22 mouse cellular contexts compared by ENCODE assay signal in the genomic region with DNA sequence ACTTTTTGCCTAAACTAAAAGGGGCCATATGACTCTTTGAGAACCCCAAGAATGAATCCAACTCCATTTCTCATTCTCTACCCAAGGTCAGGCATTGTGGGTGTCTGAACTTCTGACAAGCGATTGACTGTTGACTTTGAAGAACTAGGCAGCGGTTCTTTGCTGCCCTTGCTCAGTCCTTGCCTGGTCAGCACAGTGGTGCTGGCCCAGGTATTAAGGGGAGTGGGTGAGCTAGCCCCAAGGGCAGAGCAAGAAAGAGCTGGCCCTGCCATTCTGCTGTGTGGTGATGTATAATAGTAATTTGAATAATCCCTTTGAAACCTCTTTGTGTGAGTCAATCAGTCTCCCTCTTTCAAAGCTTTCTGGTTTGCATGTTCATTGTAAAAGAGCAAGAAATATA.
"Had no signal": no experiment of that assay in that cellular context is flagged by ENCODE, and none has a peak within 500 bp of the region (broad histone marks: within the 10 kb centered on the region; RNA-seq: fewer than 3 reads in every experiment).

No protein-coding gene starts in this region.

- H3K9ac ChIP-seq: limb, embryonic 13.5 days; liver, embryonic 12.5 days; liver, embryonic 15.5 days; lung, embryonic 15.5 days; midbrain, embryonic 13.5 days; neural tube, embryonic 12.5 days; neural tube, embryonic 15.5 days had no signal

- H3K4me1 ChIP-seq: limb, embryonic 10.5 days; limb, embryonic 13.5 days; liver, embryonic 15.5 days; lung, embryonic 15.5 days had no signal

- H3K4me3 ChIP-seq: layer of hippocampus, adult 2 months; limb, embryonic 10.5 days; limb, embryonic 13.5 days; liver, embryonic 12.5 days; liver, embryonic 15.5 days; lung, embryonic 15.5 days; midbrain, embryonic 13.5 days; neural tube, embryonic 12.5 days; neural tube, embryonic 15.5 days had no signal

- H3K27ac ChIP-seq: layer of hippocampus, adult 2 months; limb, embryonic 10.5 days; limb, embryonic 13.5 days; liver, embryonic 12.5 days; liver, embryonic 15.5 days; lung, embryonic 15.5 days; midbrain, embryonic 13.5 days; neural tube, embryonic 12.5 days; neural tube, embryonic 15.5 days; stomach, postnatal 0 days had no signal

- DNase-seq: kidney, adult 18-20 months; kidney, adult 9 months; kidney, postnatal 25 days; layer of hippocampus, adult 9-11 months; liver; lung, adult 18-20 months; lung, postnatal 10 days; lung, postnatal 4 days; right cerebral cortex, adult 18-20 months; right cerebral cortex, postnatal 14 days; right cerebral cortex, postnatal 4 days; thymus, adult 2 months had no signal

- H3K4me2 ChIP-seq: limb, embryonic 13.5 days; liver, embryonic 12.5 days; liver, embryonic 15.5 days; lung, embryonic 15.5 days; midbrain, embryonic 13.5 days; neural tube, embryonic 12.5 days; neural tube, embryonic 15.5 days had no signal

- H3K36me3 ChIP-seq: limb, embryonic 10.5 days; liver, embryonic 12.5 days; liver, embryonic 15.5 days; lung, embryonic 15.5 days; midbrain, embryonic 13.5 days; neural tube, embryonic 12.5 days; neural tube, embryonic 15.5 days had no signal

- ATAC-seq: liver, embryonic 12.5 days; midbrain, embryonic 13.5 days had no signal

- H3K27me3 ChIP-seq: limb, embryonic 13.5 days; liver, embryonic 12.5 days; liver, embryonic 15.5 days; lung, embryonic 15.5 days; midbrain, embryonic 13.5 days; neural tube, embryonic 12.5 days; neural tube, embryonic 15.5 days had no signal

- H3K9me3 ChIP-seq: limb, embryonic 10.5 days; limb, embryonic 13.5 days; liver, embryonic 12.5 days; liver, embryonic 15.5 days; lung, embryonic 15.5 days; midbrain, embryonic 13.5 days; neural tube, embryonic 12.5 days; neural tube, embryonic 15.5 days had no signal
